Mouse (Mus musculus): ENCODE data around the gene Rnf2.
"Not testable (repeated sequence)": the region's sequence is repeated elsewhere in the genome, so short reads cannot be mapped to it uniquely, and the experiment has no call there.

The Rnf2 gene

GRCm38 (mm10) chr1:151484754-151485153, 16.0 kb downstream of the Rnf2 start:
- DNase-seq (ENCODE audit: low read depth, low spot score) = no peak

GRCm38 (mm10) chr1:151483568-151483967, 17.2 kb downstream of the Rnf2 start:
- no peak for DNase-seq (ENCODE audit: low read depth, low spot score)

GRCm38 (mm10) chr1:151482497-151482896, 18.3 kb downstream of the Rnf2 start:
- no peak for DNase-seq (ENCODE audit: low read depth, low spot score)

- not testable (repeated sequence) for DNase-seq (ENCODE audit: low read depth, low spot score)
Measured at GRCm38 (mm10) chr1:151472386-151472785, 28.4 kb downstream of the Rnf2 start.

DNA sequence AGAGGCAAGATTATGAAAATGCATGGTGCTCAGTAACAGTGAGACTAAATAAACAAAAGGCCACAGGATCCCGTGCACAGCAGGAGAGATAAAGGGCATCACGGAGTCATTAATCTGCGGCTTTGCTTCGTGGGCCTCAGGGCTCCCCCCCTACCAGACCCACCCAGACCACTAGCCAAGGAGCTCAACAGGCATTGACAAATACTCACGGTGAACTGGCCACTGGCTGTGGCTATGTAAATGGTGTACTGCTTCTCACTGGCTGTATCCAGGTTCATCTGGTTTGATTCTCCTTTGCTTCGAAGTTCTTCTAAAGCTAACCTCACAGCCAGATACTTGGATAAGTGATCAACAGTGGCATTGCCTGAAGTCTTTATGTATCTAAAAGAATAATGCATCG, 29.3 kb downstream of the Rnf2 start:
- no peak for DNase-seq (ENCODE audit: low read depth, low spot score)

GRCm38 (mm10) chr1:151466571-151466970, 34.2 kb downstream of the Rnf2 start:
- no peak for DNase-seq (ENCODE audit: low read depth, low spot score)

- DNase-seq (ENCODE audit: low read depth, low spot score) = peak; percentile 21
Measured at GRCm38 (mm10) chr1:151464914-151465313, 35.8 kb downstream of the Rnf2 start.

- DNase-seq (ENCODE audit: low read depth, low spot score) = no peak
Measured at GRCm38 (mm10) chr1:151461265-151461664, 39.5 kb downstream of the Rnf2 start.

GRCm38 (mm10) chr1:151457087-151457486, 43.7 kb downstream of the Rnf2 start:
- DNase-seq (ENCODE audit: low read depth, low spot score) = no peak

GRCm38 (mm10) chr1:151451946-151452345, 48.8 kb downstream of the Rnf2 start:
- no peak for DNase-seq (ENCODE audit: low read depth, low spot score)

GRCm38 (mm10) chr1:151450851-151451250, 49.9 kb downstream of the Rnf2 start:
- no peak for DNase-seq (ENCODE audit: low read depth, low spot score)

- DNase-seq (ENCODE audit: low read depth, low spot score) = no peak
Measured at GRCm38 (mm10) chr1:151449866-151450265, 50.9 kb downstream of the Rnf2 start.

DNA sequence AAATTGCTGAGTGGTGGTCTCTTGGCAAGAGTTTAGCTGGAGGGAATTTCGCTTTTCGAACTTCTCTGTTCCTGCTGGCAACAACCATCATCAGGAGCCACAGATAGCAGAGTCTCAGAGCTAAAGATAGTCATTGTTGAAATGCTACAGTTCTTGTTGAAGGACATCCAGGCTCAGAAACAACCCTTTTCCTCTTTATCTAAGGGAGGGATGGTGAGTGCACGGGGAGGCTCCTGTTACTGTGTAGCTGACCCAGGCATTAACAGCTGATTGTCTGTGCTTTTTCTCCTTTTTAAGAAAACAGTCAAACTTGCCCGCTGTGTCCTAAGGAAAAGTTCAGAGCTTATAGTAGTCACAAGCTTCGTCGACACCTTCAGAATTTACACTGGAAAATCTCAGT, 65.3 kb downstream of the Rnf2 start:
- no peak for DNase-seq (ENCODE audit: low read depth, low spot score)

- DNase-seq (ENCODE audit: low read depth, low spot score) = no peak
Measured at GRCm38 (mm10) chr1:151429316-151429715, 71.4 kb downstream of the Rnf2 start.

- peak; percentile 99 for DNase-seq (ENCODE audit: low read depth, low spot score)
Measured at GRCm38 (mm10) chr1:151428263-151429221, 72.2 kb downstream of the Rnf2 start, which contains the start of the genes Swt1 and Trmt1l. Gene Swt1, minus strand, starts transcription at chr1:151428455. Gene Trmt1l, plus strand, starts transcription at chr1:151428542.

- no peak for DNase-seq (ENCODE audit: low read depth, low spot score)
Measured at GRCm38 (mm10) chr1:151427888-151428262, 72.9 kb downstream of the Rnf2 start.

GRCm38 (mm10) chr1:151426947-151427600, 73.7 kb downstream of the Rnf2 start:
- DNase-seq (ENCODE audit: low read depth, low spot score) = no peak

DNA sequence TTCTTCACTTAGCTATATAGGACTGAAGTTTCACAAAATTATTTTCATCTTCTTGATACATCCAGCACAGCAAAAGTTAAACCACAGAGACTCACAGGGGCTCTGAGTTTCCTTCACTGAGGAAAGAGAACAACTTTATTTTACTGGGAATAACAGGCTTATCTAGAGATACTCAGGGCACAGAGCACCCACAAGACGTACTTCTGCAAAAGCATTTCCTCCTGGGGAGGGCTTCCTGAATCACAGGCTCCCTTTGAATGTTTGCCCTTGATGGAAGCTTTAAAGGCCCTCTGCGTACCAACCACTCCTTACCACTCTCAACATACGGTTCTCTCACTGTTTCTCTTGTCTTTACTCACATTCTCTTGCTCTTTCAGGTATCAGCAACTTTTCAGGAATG, 78.6 kb downstream of the Rnf2 start:
- DNase-seq (ENCODE audit: low read depth, low spot score) = no peak

DNA sequence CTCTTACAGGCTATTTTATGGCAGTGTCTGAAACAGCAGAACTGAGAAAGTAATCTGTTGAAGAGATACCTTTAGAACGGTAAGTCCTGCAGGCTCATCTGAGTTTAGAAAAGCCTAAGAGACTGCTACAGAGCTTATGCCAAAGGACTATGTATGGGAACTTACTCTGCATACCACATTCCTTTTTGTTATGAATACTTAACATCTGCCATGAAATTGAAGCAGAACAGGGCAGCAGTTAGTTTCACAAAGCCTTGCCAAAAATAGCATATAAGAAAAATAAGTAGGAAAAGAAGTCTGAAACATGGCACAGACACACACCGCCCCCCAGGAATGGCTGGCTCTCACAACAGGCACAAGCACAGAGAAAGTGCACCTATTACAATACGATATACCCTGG, 90.9 kb downstream of the Rnf2 start:
- no peak for DNase-seq (ENCODE audit: low read depth, low spot score)
